Mouse (Mus musculus): ENCODE measurements at regions not wholly inside any gene's neighbourhood (a gene's known extent, or its start where the extent isn't known, plus 50 kb on each side); places are given as distances from the start of the nearest gene placed in this dataset.

DNA sequence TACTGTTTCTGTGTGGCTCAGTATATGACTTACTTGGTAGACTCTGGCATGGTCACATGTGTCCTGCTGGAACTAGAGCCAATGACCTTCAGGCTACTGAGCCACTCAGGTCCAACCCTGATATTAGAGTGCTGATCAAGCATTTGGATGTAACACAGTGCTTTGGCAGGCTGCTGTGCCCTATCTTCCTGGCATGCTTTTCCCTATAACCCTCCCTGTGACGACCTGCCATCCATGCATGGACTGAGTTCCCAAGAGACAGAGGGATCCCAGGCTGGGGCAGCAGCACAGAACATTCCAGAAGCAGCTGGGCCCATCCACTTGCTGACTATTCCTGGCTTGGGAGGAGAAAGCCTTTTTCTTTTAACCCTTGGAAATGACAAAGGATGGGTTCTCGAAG is 451.4 kb downstream of the Cd83 start:
- TF ChIP-seq CTCF (IDR thresholded peaks at IDR 0.05; ENCODE audit: control insufficient read depth, insufficient read depth, insufficient read length), result no peak
- no peak for TF ChIP-seq USF1 (IDR thresholded peaks at IDR 0.05; ENCODE audit: low read depth)
- TF ChIP-seq MAX (IDR thresholded peaks at IDR 0.05), result no peak
- no peak for TF ChIP-seq CEBPB (IDR thresholded peaks at IDR 0.05; ENCODE audit: low read depth)
- TF ChIP-seq FOSL1 (IDR thresholded peaks at IDR 0.05; ENCODE audit: insufficient read depth, low read length, poor library complexity, severe bottlenecking), result no peak

Data from C2C12 (cell line).